12 mouse cellular contexts compared by ENCODE assay signal in genomic region chr13:51973461-51973860, GRCm38 (mm10).
A peak's percentile ranks its signal among the peaks of the same experiment; 100 is the strongest.
DNase-seq lines count a peak whose midpoint lies in the region; ATAC-seq and TF ChIP-seq lines count a peak whose summit lies in the region.
"Had no signal": no experiment of that assay in that cellular context is flagged by ENCODE, and none has a peak within 500 bp of the region (broad histone marks: within the 10 kb centered on the region; RNA-seq: fewer than 3 reads in every experiment).

No protein-coding gene starts in this region.

- peak; percentile 66 for ATAC-seq in limb, embryonic 14.5 days (ENCODE audit: low FRiP score, low read depth)
- ATAC-seq: forebrain, postnatal 0 days; intestine, embryonic 15.5 days had no signal

- intact Hi-C loops in gastrocnemius, adult 2 months (cut with DNase I): no loop called here

- H3K9ac ChIP-seq in limb, embryonic 14.5 days (ENCODE audit: low read depth, low read length, severe bottlenecking): no peak overlapping the region
- H3K9ac ChIP-seq: forebrain, postnatal 0 days; intestine, embryonic 15.5 days; liver, embryonic 15.5 days had no signal

- no peak overlapping the region; the same call in 1 of the 2 replicates for H3K4me3 ChIP-seq in gastrocnemius, adult 2 months
- H3K4me3 ChIP-seq in limb, embryonic 14.5 days (replicated peaks; ENCODE audit: low read length): no peak overlapping the region
- H3K4me3 ChIP-seq in thymus, adult 2 months (ENCODE audit: control insufficient read depth, insufficient read depth, low read length): no peak overlapping the region
- H3K4me3 ChIP-seq: intestine, embryonic 15.5 days; liver, embryonic 15.5 days; midbrain, embryonic 10.5 days had no signal

- H3K36me3 ChIP-seq in limb, embryonic 14.5 days (ENCODE audit: control insufficient read depth, insufficient read depth, low read length): no peaks in the 10 kb centered on the region
- H3K36me3 ChIP-seq in thymus, adult 2 months (ENCODE audit: control insufficient read depth, insufficient read depth, low read length): no peaks in the 10 kb centered on the region
- H3K36me3 ChIP-seq: intestine, embryonic 15.5 days; liver, embryonic 15.5 days; midbrain, embryonic 10.5 days had no signal

- H3K27ac ChIP-seq in gastrocnemius, adult 2 months: peak overlapping the region; percentile 61
- peak overlapping the region; percentile 80 for H3K27ac ChIP-seq in limb, embryonic 14.5 days (replicated peaks; ENCODE audit: low read depth, low read length)
- H3K27ac ChIP-seq in thymus, adult 2 months (ENCODE audit: control insufficient read depth, insufficient read depth, low read length): no peak overlapping the region
- H3K27ac ChIP-seq: intestine, embryonic 15.5 days; liver, embryonic 15.5 days; midbrain, embryonic 10.5 days had no signal

- peak; percentile 76 for DNase-seq in gastrocnemius, adult 2 months
- DNase-seq in gastrocnemius, adult 18-20 months (ENCODE audit: low spot score): no peak
- peak; percentile 18 for DNase-seq in urinary bladder, postnatal 14 days (ENCODE audit: low spot score)
- no peak for DNase-seq in urinary bladder, postnatal 4 days (ENCODE audit: low spot score in 2 of 2)
- DNase-seq in limb, embryonic 14.5 days (ENCODE audit: low spot score): peak; percentile 94
- DNase-seq in testis, postnatal 14 days (ENCODE audit: low spot score): no peak
- no peak for DNase-seq in thymus, adult 2 months
- DNase-seq: forebrain, postnatal 0 days; heart, adult 18-20 months had no signal

- H3K9me3 ChIP-seq in limb, embryonic 14.5 days (ENCODE audit: control insufficient read depth, low read length): no peaks in the 10 kb centered on the region
- H3K9me3 ChIP-seq: intestine, embryonic 15.5 days; liver, embryonic 15.5 days had no signal

- H3K27me3 ChIP-seq in limb, embryonic 14.5 days (ENCODE audit: control insufficient read depth, insufficient read depth, low read length): no peaks in the 10 kb centered on the region
- no peaks in the 10 kb centered on the region for H3K27me3 ChIP-seq in thymus, adult 2 months (ENCODE audit: control insufficient read depth, insufficient read depth, low read length)
- H3K27me3 ChIP-seq: intestine, embryonic 15.5 days; liver, embryonic 15.5 days had no signal

- TF ChIP-seq CTCF in gastrocnemius, adult 2 months (IDR thresholded peaks at IDR 0.05): no peak
- TF ChIP-seq CTCF in thymus, adult 2 months (IDR thresholded peaks at IDR 0.05; ENCODE audit: borderline replicate concordance, control insufficient read depth, extremely low read depth, insufficient read depth, low read length, poor library complexity): no peak

- peaks cover 58% of the 10 kb centered on the region for H3K4me1 ChIP-seq in limb, embryonic 14.5 days (ENCODE audit: control insufficient read depth, insufficient read depth, low read length)
- peaks cover 32% of the 10 kb centered on the region for H3K4me1 ChIP-seq in thymus, adult 2 months (replicated peaks; ENCODE audit: control insufficient read depth, insufficient read depth, low read length)

- TF ChIP-seq POLR2A in limb, embryonic 14.5 days (IDR thresholded peaks at IDR 0.05; ENCODE audit: borderline replicate concordance, extremely low read depth, insufficient read depth, insufficient read length): no peak
- no peak for TF ChIP-seq POLR2A in thymus, adult 2 months (IDR thresholded peaks at IDR 0.05; ENCODE audit: control insufficient read depth, extremely low read depth, insufficient read depth, low read length, poor library complexity)

- WGBS in limb, embryonic 14.5 days: 18% methylated on average over 10 of the region's 10 CpGs
- WGBS in thymus, adult 2 months: 96% methylated on average over 10 of the region's 10 CpGs

- peak overlapping the region; percentile 33 for H3K4me2 ChIP-seq in limb, embryonic 14.5 days (replicated peaks; ENCODE audit: low read depth, low read length, severe bottlenecking)
- H3K4me2 ChIP-seq: intestine, embryonic 15.5 days; liver, embryonic 15.5 days had no signal

Comparison
In these comparisons a context has a peak if more than half of its experiments do, and no peak if none do; other contexts are left out.
1. DNase-seq: peak in gastrocnemius, adult 2 months (single experiment), urinary bladder, postnatal 14 days (single experiment) and limb, embryonic 14.5 days (single experiment); none in gastrocnemius, adult 18-20 months (single experiment), urinary bladder, postnatal 4 days (0 of 2), testis, postnatal 14 days (single experiment) and thymus, adult 2 months (single experiment).